Mouse (Mus musculus): ENCODE measurements around the gene Rab19.

- TF ChIP-seq POLR2A (IDR thresholded peaks at IDR 0.05; ENCODE audit: control insufficient read depth, low read depth, low read length) (no peak), CTCF (IDR thresholded peaks at IDR 0.05; ENCODE audit: control insufficient read depth, insufficient read depth, insufficient replicate concordance, low read depth, low read length) (no peak)
Observed at GRCm38 (mm10) chr6:39380276-39380675, 699 bp upstream of the Rab19 start.
